Mouse (Mus musculus): Measurements from ENCODE around the gene Adssl1. TPM values are rescaled to one million over a fixed set of nuclear protein-coding genes. Genes with fewer than 3 reads are reported as not detected.

The Adssl1 gene
- total and polyA plus RNA-seq, 3 experiments, result 58.2 to 63.9 TPM; not detected in 1

GRCm38 (mm10) chr12:112675245-112676035 is 55.6 kb downstream of the Adssl1 start:
- Histone ChIP-seq H3K9me3 (replicated peaks; ENCODE audit: insufficient read depth, low read length) (no peaks in the 10 kb centered on the region), H3K36me3 (ENCODE audit: control insufficient read depth in 1 of 2, insufficient read depth in 2 of 2, low read length in 2 of 2) (peaks cover 2 to 22% of the 10 kb centered on the region in 2 experiments; a peak in 3 of 4 replicates), H3K9ac (ENCODE audit: control insufficient read depth, low read depth, low read length, poor library complexity, severe bottlenecking) (peak overlapping the region; percentile 91), H3K79me2 (ENCODE audit: control insufficient read depth, insufficient read depth, low read length, poor library complexity) (peaks cover 43% of the 10 kb centered on the region), H3K4me1 (ENCODE audit: control insufficient read depth in 1 of 2, insufficient read depth in 2 of 2, low read length in 2 of 2) (peaks cover 8 to 54% of the 10 kb centered on the region in 2 experiments), H3K4me3 (ENCODE audit: control insufficient read depth in 1 of 2, insufficient read depth in 1 of 2, low read depth in 2 of 2, low read length in 2 of 2) (peak overlapping the region; percentile 56 to 77), H3K27me3 (ENCODE audit: control insufficient read depth in 1 of 2, insufficient read depth in 2 of 2, low read length in 2 of 2) (no peaks in the 10 kb centered on the region), H3K27ac (ENCODE audit: control insufficient read depth, low read depth, low read length) (peak overlapping the region; percentile 84)
- no peak for TF ChIP-seq POLR2AphosphoS5 (IDR thresholded peaks at IDR 0.05; ENCODE audit: borderline replicate concordance, low read depth, low read length)
- 0 out of 2 replicates have a peak, but pooled peaks have one; percentile 12 for TF ChIP-seq MEF2A (IDR thresholded peaks at IDR 0.05; ENCODE audit: extremely low read depth, insufficient replicate concordance, low read depth, low read length, poor library complexity, severe bottlenecking)
- no peak for TF ChIP-seq POLR2A (IDR thresholded peaks at IDR 0.05; ENCODE audit: control insufficient read depth in 1 of 2, insufficient read depth in 1 of 2, low read depth in 1 of 2, low read length in 2 of 2, poor library complexity in 1 of 2)
- no peak for TF ChIP-seq CHD2 (IDR thresholded peaks at IDR 0.05; ENCODE audit: low read length)
- TF ChIP-seq ETS1 (IDR thresholded peaks at IDR 0.05; ENCODE audit: low read depth, low read length), result 0 out of 2 replicates have a peak, but pooled peaks have one; percentile 44
- peak; percentile 5; the same call in 1 of the 2 replicates for TF ChIP-seq ZC3H11A (IDR thresholded peaks at IDR 0.05; ENCODE audit: low read depth, low read length)
- no peak; the same call in 1 of the 2 replicates for TF ChIP-seq GATA1 (IDR thresholded peaks at IDR 0.05; ENCODE audit: low read depth, low read length)
- peak; percentile 45 for TF ChIP-seq RAD21 (IDR thresholded peaks at IDR 0.05; ENCODE audit: low read depth, low read length)
- peak in 2 of 3 experiments; percentile 97 to 99; a peak in 4 of 6 replicates for TF ChIP-seq CTCF (IDR thresholded peaks at IDR 0.05 in 2 of 3, conservative IDR thresholded peaks at IDR 0.05 in 1 of 3; ENCODE audit: control insufficient read depth in 1 of 3, insufficient read depth in 1 of 3, low read depth in 2 of 3, low read length in 3 of 3, poor library complexity in 1 of 3, severe bottlenecking in 1 of 3)
- peak; percentile 70 for TF ChIP-seq TCF12 (IDR thresholded peaks at IDR 0.05; ENCODE audit: low read depth, low read length)
- TF ChIP-seq ZKSCAN1 (IDR thresholded peaks at IDR 0.05; ENCODE audit: low read depth, low read length), result no peak
- no peak for TF ChIP-seq UBTF (IDR thresholded peaks at IDR 0.05; ENCODE audit: borderline replicate concordance, insufficient read depth, low read depth, low read length)
- no peak for TF ChIP-seq JUND (IDR thresholded peaks at IDR 0.05; ENCODE audit: low read depth, low read length)
- peak; percentile 61 for TF ChIP-seq BHLHE40 (IDR thresholded peaks at IDR 0.05; ENCODE audit: borderline replicate concordance, low read depth, low read length)
- peak; percentile 57 for TF ChIP-seq RCOR1 (IDR thresholded peaks at IDR 0.05; ENCODE audit: low read depth, low read length)
- TF ChIP-seq NRF1 (IDR thresholded peaks at IDR 0.05; ENCODE audit: insufficient read depth, low read depth, low read length, poor library complexity, severe bottlenecking), result 0 out of 2 replicates have a peak, but pooled peaks have one; percentile 13
- peak; percentile 97 for TF ChIP-seq MYC (IDR thresholded peaks at IDR 0.05; ENCODE audit: low read depth, low read length)
- no peak for TF ChIP-seq TAL1 (IDR thresholded peaks at IDR 0.05; ENCODE audit: low read length)
- 0 out of 4 replicates have a peak, but pooled peaks of 1 of the 2 experiments have one; percentile 38 for TF ChIP-seq EP300 (IDR thresholded peaks at IDR 0.05; ENCODE audit: low read depth in 1 of 2, low read length in 2 of 2)
- TF ChIP-seq MAZ (IDR thresholded peaks at IDR 0.05; ENCODE audit: low read depth, low read length), result peak; percentile 99
- peak; percentile 82 for TF ChIP-seq USF1 (IDR thresholded peaks at IDR 0.05; ENCODE audit: low read depth, low read length)
- TF ChIP-seq HCFC1 (IDR thresholded peaks at IDR 0.05; ENCODE audit: low read depth, low read length), result peak; percentile 74
- TF ChIP-seq MXI1 (IDR thresholded peaks at IDR 0.05; ENCODE audit: low read depth, low read length), result peak; percentile 89
- no peak for TF ChIP-seq E2F4 (IDR thresholded peaks at IDR 0.05; ENCODE audit: borderline replicate concordance, low read depth, low read length)
- TF ChIP-seq SIN3A (IDR thresholded peaks at IDR 0.05; ENCODE audit: low read length), result peak; percentile 66
- TF ChIP-seq ELF1 (IDR thresholded peaks at IDR 0.05; ENCODE audit: low read depth, low read length), result peak; percentile 90
- no peak for TF ChIP-seq ZMIZ1 (IDR thresholded peaks at IDR 0.05; ENCODE audit: low read depth, low read length)
- TF ChIP-seq SMC3 (IDR thresholded peaks at IDR 0.05; ENCODE audit: low read depth, low read length), result peak; percentile 85
- TF ChIP-seq GABPA (IDR thresholded peaks at IDR 0.05; ENCODE audit: low read depth, low read length), result no peak
- peak; percentile 81 for TF ChIP-seq ZNF384 (IDR thresholded peaks at IDR 0.05; ENCODE audit: low read depth, low read length)
- peak; percentile 77 for TF ChIP-seq TBP (IDR thresholded peaks at IDR 0.05; ENCODE audit: low read depth, low read length)
- peak; percentile 88 for TF ChIP-seq MAX (IDR thresholded peaks at IDR 0.05; ENCODE audit: low read length)
- peak; percentile 100 for DNase-seq (ENCODE audit: low read depth, low spot score)
